ENCODE assay signal across 9 mouse cellular contexts in genomic region chr17:12749421-12750367, GRCm38 (mm10). TPM values are rescaled to one million over a fixed set of nuclear protein-coding genes. Genes with fewer than 3 reads are reported as not detected.
DNase-seq lines count a peak whose midpoint lies in the region; ATAC-seq and TF ChIP-seq lines count a peak whose summit lies in the region.
"Had no signal": no experiment of that assay in that cellular context is flagged by ENCODE, and none has a peak within 500 bp of the region (broad histone marks: within the 10 kb centered on the region; RNA-seq: fewer than 3 reads in every experiment).

No protein-coding gene starts in this region.

- no peaks in the 10 kb centered on the region for H3K9me3 ChIP-seq in neural tube, embryonic 12.5 days
- H3K9me3 ChIP-seq in midbrain, embryonic 14.5 days (ENCODE audit: control insufficient read depth, low read length): no peaks in the 10 kb centered on the region

- peak; percentile 20 for DNase-seq in cerebellum, adult 9-10 months
- no peak for DNase-seq in cerebellum, adult 11 months
- DNase-seq in neural tube, embryonic 10.5 days (ENCODE audit: extremely low spot score, low spot score): no peak
- peak; percentile 51 for DNase-seq in kidney, adult 9 months
- DNase-seq in thymus, postnatal 0 days (ENCODE audit: low spot score): no peak
- no peak for DNase-seq in midbrain, embryonic 14.5 days
- DNase-seq: adrenal gland, postnatal 36 days had no signal

- H3ac ChIP-seq in myocyte (ENCODE audit: control insufficient read depth, insufficient read length): no peak overlapping the region

- H3K36me3 ChIP-seq in neural tube, embryonic 12.5 days: peaks cover 15% of the 10 kb centered on the region
- no peaks in the 10 kb centered on the region for H3K36me3 ChIP-seq in myocyte (ENCODE audit: control insufficient read depth, insufficient read depth)
- H3K36me3 ChIP-seq in midbrain, embryonic 14.5 days (ENCODE audit: control insufficient read depth, insufficient read depth, low read length): peaks cover 13% of the 10 kb centered on the region; the same call in 1 of the 2 replicates

- H3K27ac ChIP-seq in neural tube, embryonic 12.5 days: no peak overlapping the region
- H3K27ac ChIP-seq in midbrain, embryonic 14.5 days (replicated peaks; ENCODE audit: low read depth, low read length): no peak overlapping the region

- no peak overlapping the region for H3K4me3 ChIP-seq in neural tube, embryonic 12.5 days
- no peak overlapping the region for H3K4me3 ChIP-seq in myocyte
- H3K4me3 ChIP-seq in midbrain, embryonic 14.5 days (replicated peaks; ENCODE audit: low read depth, low read length): no peak overlapping the region

- 42% methylated on average over 8 of the region's 8 CpGs for WGBS in neural tube, embryonic 12.5 days
- WGBS in midbrain, embryonic 14.5 days: 65% methylated on average over 8 of the region's 8 CpGs

- H3K79me2 ChIP-seq in myocyte (ENCODE audit: control insufficient read depth, insufficient read depth): no peaks in the 10 kb centered on the region

- peaks cover 31% of the 10 kb centered on the region for H3K4me1 ChIP-seq in neural tube, embryonic 12.5 days
- no peaks in the 10 kb centered on the region for H3K4me1 ChIP-seq in midbrain, embryonic 14.5 days (ENCODE audit: control insufficient read depth, insufficient read depth, low read length)

- peak; percentile 44; the same call in 1 of the 2 replicates for ATAC-seq in neural tube, embryonic 12.5 days (ENCODE audit: low FRiP score, low read depth)
- no peak for ATAC-seq in midbrain, embryonic 14.5 days (ENCODE audit: low FRiP score, low TSS enrichment)

- H3K9ac ChIP-seq in neural tube, embryonic 12.5 days: no peak overlapping the region
- H3K9ac ChIP-seq in midbrain, embryonic 14.5 days (replicated peaks; ENCODE audit: low read length): no peak overlapping the region

- TF ChIP-seq POLR2A in myocyte (IDR thresholded peaks at IDR 0.05; ENCODE audit: insufficient read length, low read depth): no peak

- no peak overlapping the region for H3K4me2 ChIP-seq in neural tube, embryonic 12.5 days (replicated peaks)
- peak overlapping the region; percentile 82 for H3K4me2 ChIP-seq in myocyte (ENCODE audit: low read depth)
- H3K4me2 ChIP-seq in midbrain, embryonic 14.5 days (ENCODE audit: low read length): no peak overlapping the region

- H3K27me3 ChIP-seq in neural tube, embryonic 12.5 days (replicated peaks): no peaks in the 10 kb centered on the region
- no peaks in the 10 kb centered on the region for H3K27me3 ChIP-seq in myocyte (ENCODE audit: control insufficient read depth, insufficient read depth, insufficient read length)
- no peaks in the 10 kb centered on the region for H3K27me3 ChIP-seq in midbrain, embryonic 14.5 days (ENCODE audit: control insufficient read depth, insufficient read depth, low read length)

TF ChIP-seq in myocyte, 11 proteins besides CTCF, POLR2A, EP300 and RAD21:
- no peak for TF ChIP-seq E2F4 (IDR thresholded peaks at IDR 0.05; ENCODE audit: insufficient read depth)
- TF ChIP-seq MYOG (IDR thresholded peaks at IDR 0.05; ENCODE audit: control insufficient read depth in 1 of 3, insufficient read depth in 1 of 3, insufficient read length in 2 of 3, low read depth in 2 of 3): no peak
- no peak for TF ChIP-seq MYOD1 (IDR thresholded peaks at IDR 0.05; ENCODE audit: control insufficient read depth in 1 of 3, insufficient read length in 2 of 3, low read depth in 2 of 3)
- TF ChIP-seq SRF (IDR thresholded peaks at IDR 0.05; ENCODE audit: control insufficient read depth, insufficient read length, low read depth): no peak
- TF ChIP-seq POLR2AphosphoS2 (IDR thresholded peaks at IDR 0.05; ENCODE audit: insufficient read length, low read depth): no peak
- TF ChIP-seq USF1 (IDR thresholded peaks at IDR 0.05; ENCODE audit: low read depth): no peak
- TF ChIP-seq REST (IDR thresholded peaks at IDR 0.05; ENCODE audit: insufficient read depth, insufficient read length): no peak
- TF ChIP-seq TCF12 (IDR thresholded peaks at IDR 0.05; ENCODE audit: insufficient read depth, poor library complexity, severe bottlenecking): no peak
- no peak for TF ChIP-seq MAX (IDR thresholded peaks at IDR 0.05; ENCODE audit: low read depth)
- no peak for TF ChIP-seq CEBPB (IDR thresholded peaks at IDR 0.05; ENCODE audit: insufficient read depth, poor library complexity, severe bottlenecking)
- no peak for TF ChIP-seq TCF3 (IDR thresholded peaks at IDR 0.05; ENCODE audit: insufficient read length, low read depth)

RNA-seq across cellular contexts. Expression of gene Igf2r, which starts 19.8 kb away (rescaled TPM):
- 21.6 and 21.7 TPM in 2 replicates for polyA plus RNA-seq in neural tube, embryonic 12.5 days (2016; fragmentation: Nextera tagmentation; extraction: Ambion mirVana)
- polyA plus RNA-seq in myocyte (2012; fragmentation: generic; extraction: Trizol): 21.6 TPM
- 8.9 and 9.7 TPM in 2 replicates for polyA plus RNA-seq in thymus, postnatal 0 days (2015; fragmentation: Nextera tagmentation; extraction: Ambion mirVana)
- 9.2 and 13.4 TPM in 2 replicates for polyA plus RNA-seq in midbrain, embryonic 14.5 days (2014; fragmentation: Nextera tagmentation; extraction: Ambion mirVana)

Comparison
In these comparisons a context has a peak if more than half of its experiments do, and no peak if none do; other contexts are left out.
1. DNase-seq: peak in cerebellum, adult 9-10 months (single experiment) and kidney, adult 9 months (single experiment); none in cerebellum, adult 11 months (single experiment), neural tube, embryonic 10.5 days (single experiment), thymus, postnatal 0 days (single experiment) and midbrain, embryonic 14.5 days (single experiment).